Comparison of ENCODE assay signal across 8 mouse cellular contexts in genomic region chr1:65388328-65388727, GRCm38 (mm10).
DNase-seq lines count a peak whose midpoint lies in the region; ATAC-seq and TF ChIP-seq lines count a peak whose summit lies in the region.

No protein-coding gene starts in this region.

- ATAC-seq in hematopoietic stem cell, adult 5-6 weeks (replicated peaks in 1 of 2; ENCODE audit: insufficient read depth in 1 of 2, low FRiP score in 2 of 2, low TSS enrichment in 1 of 2, low read depth in 1 of 2, poor library complexity in 2 of 2, severe bottlenecking in 2 of 2), result peak; percentile 37 to 42; a peak in 3 of 4 replicates

- H3K27me3 ChIP-seq in liver, adult 2 months (ENCODE audit: control insufficient read depth, insufficient read depth, low read length), result no peaks in the 10 kb centered on the region

- 27% methylated on average over 15 of the region's 15 CpGs for WGBS in liver, adult 2 months

- no peak for TF ChIP-seq POLR2A in liver, adult 2 months (IDR thresholded peaks at IDR 0.05; ENCODE audit: extremely low read depth, insufficient read depth, low read length)

- DNase-seq in layer of hippocampus, adult 2 months (ENCODE audit: low spot score in 2 of 2), result no peak
- DNase-seq in layer of hippocampus, postnatal 36 days, result no peak
- DNase-seq in R1 (ENCODE audit: low read depth, low spot score), result peak; percentile 71
- DNase-seq in cerebellum, adult 11 months, result peak; percentile 13
- DNase-seq in liver, adult 2 months (ENCODE audit: extremely low read depth, low read depth, low spot score), result peak; percentile 18
- peak; percentile 24 for DNase-seq in right cerebral cortex, postnatal 4 days
- DNase-seq in gastrocnemius, adult 18-20 months (ENCODE audit: low spot score), result no peak

- no peak overlapping the region for H3K27ac ChIP-seq in layer of hippocampus, adult 2 months
- no peak overlapping the region for H3K27ac ChIP-seq in liver, adult 2 months (replicated peaks; ENCODE audit: insufficient read depth, low read depth, low read length)

- H3K79me2 ChIP-seq in liver, adult 2 months (ENCODE audit: control insufficient read depth, insufficient read depth, low read length), result no peaks in the 10 kb centered on the region

- H3K36me3 ChIP-seq in liver, adult 2 months (ENCODE audit: control insufficient read depth, insufficient read depth, low read length), result no peaks in the 10 kb centered on the region

- H3K9ac ChIP-seq in liver, adult 2 months (ENCODE audit: low read depth, low read length), result no peak overlapping the region

- H3K4me1 ChIP-seq in liver, adult 2 months (ENCODE audit: control insufficient read depth, insufficient read depth, low read length), result no peaks in the 10 kb centered on the region

- peak; percentile 70 for TF ChIP-seq CTCF in layer of hippocampus, adult 2 months (conservative IDR thresholded peaks at IDR 0.05)
- TF ChIP-seq CTCF in liver, adult 2 months (IDR thresholded peaks at IDR 0.05; ENCODE audit: low read depth, low read length), result peak; percentile 95

- no peak overlapping the region for H3K4me3 ChIP-seq in layer of hippocampus, adult 2 months
- no peak overlapping the region for H3K4me3 ChIP-seq in liver, adult 2 months (ENCODE audit: insufficient read depth, low read depth, low read length)

Comparison
In these comparisons a context has a peak if more than half of its experiments do, and no peak if none do; other contexts are left out.
1. DNase-seq: peak in R1 (single experiment), cerebellum, adult 11 months (single experiment), liver, adult 2 months (single experiment) and right cerebral cortex, postnatal 4 days (single experiment); none in layer of hippocampus, adult 2 months (0 of 2), layer of hippocampus, postnatal 36 days (0 of 2) and gastrocnemius, adult 18-20 months (single experiment).